Mouse (Mus musculus) erythroid progenitor cell, adult 5-6 weeks (primary cell): ENCODE data around the gene Tcl1. TPM values are rescaled to one million over a fixed set of nuclear protein-coding genes. Genes with fewer than 3 reads are reported as not detected.
"Not testable (repeated sequence)": the region's sequence is repeated elsewhere in the genome, so short reads cannot be mapped to it uniquely, and the experiment has no call there.

Experiments
- ATAC-seq: replicated peaks from 2 replicates; pipeline ENCODE4 v1.8.0; 2016; ENCODE audit warnings: moderate number of reproducible peaks, mild to moderate bottlenecking, moderate TSS enrichment, inconsistent platforms; ENCODE audit not compliant: poor library complexity, low FRiP score, severe bottlenecking
- total RNA-seq, 2 experiments: library from RNA; stranded (forward) in 1 of 2; stranded (reverse) in 1 of 2; fragments of 150-400 nt in 1 of 2; fragments of 186-747, 209-891 nt in 1 of 2; gene quantifications; 2 replicates each; pipeline versions ENCODE4 v1.2.3 to v1.2.4; 2015 to 2017; ENCODE audit warnings: low replicate concordance in 2 of 2

The Tcl1 gene
- total RNA-seq, 2 experiments from 2014 or later: not detected

- not testable (repeated sequence) for ATAC-seq
Observed at GRCm38 (mm10) chr12:105190743-105191142, 31.9 kb downstream of the Tcl1 start, which contains the start of gene Tcl1b3. TSS of gene Tcl1b3 (plus strand) at chr12:105191043.

- ATAC-seq: peak; percentile 67; the same call in 1 of the 2 replicates
Observed at GRCm38 (mm10) chr12:105188980-105189379, 33.6 kb downstream of the Tcl1 start.

- ATAC-seq: not testable (repeated sequence)
Observed at GRCm38 (mm10) chr12:105181040-105181644, 41.5 kb downstream of the Tcl1 start.

- ATAC-seq: not testable (repeated sequence)
Observed at GRCm38 (mm10) chr12:105176044-105176443, 46.5 kb downstream of the Tcl1 start, which contains the start of gene Tcl1b5. TSS of gene Tcl1b5 (plus strand) at chr12:105176344.

- peak; percentile 65 for ATAC-seq
Observed at GRCm38 (mm10) chr12:105174318-105174717, 48.3 kb downstream of the Tcl1 start.

- no peak for ATAC-seq
Observed at GRCm38 (mm10) chr12:105173366-105173765, 49.2 kb downstream of the Tcl1 start.

Other genes starting within 250 kb of the Tcl1 start
- gene Syne3, start 213.0 kb downstream of the Tcl1 start, total RNA-seq (2015; ENCODE audit: low replicate concordance): 19.7 and 20.9 TPM in 2 replicates
- gene Syne3, start 213.0 kb downstream of the Tcl1 start, total RNA-seq (2017; ENCODE audit: low replicate concordance): 29.5 and 46.1 TPM in 2 replicates
- 285 and 316 TPM in 2 replicates for gene Glrx5, start 190.1 kb downstream of the Tcl1 start, total RNA-seq (2015; ENCODE audit: low replicate concordance)
- gene Glrx5, start 190.1 kb downstream of the Tcl1 start, total RNA-seq (2017; ENCODE audit: low replicate concordance): 129 and 154 TPM in 2 replicates
- not detected in 2 replicates for gene Tcl1b2, start 76.8 kb downstream of the Tcl1 start, total RNA-seq (2015; ENCODE audit: low replicate concordance)
- 0.51 and 4.5 TPM in 2 replicates for gene Tcl1b2, start 76.8 kb downstream of the Tcl1 start, total RNA-seq (2017; ENCODE audit: low replicate concordance)
- gene Tcl1b1, start 63.1 kb downstream of the Tcl1 start, total RNA-seq (2015; ENCODE audit: low replicate concordance): not detected in 2 replicates
- gene Tcl1b1, start 63.1 kb downstream of the Tcl1 start, total RNA-seq (2017; ENCODE audit: low replicate concordance): not detected in 2 replicates
- gene Tcl1b5, start 46.4 kb downstream of the Tcl1 start, total RNA-seq (2015; ENCODE audit: low replicate concordance): not detected in 2 replicates
- not detected in 2 replicates for gene Tcl1b5, start 46.4 kb downstream of the Tcl1 start, total RNA-seq (2017; ENCODE audit: low replicate concordance)
- not detected in 2 replicates for gene Tcl1b3, start 31.8 kb downstream of the Tcl1 start, total RNA-seq (2015; ENCODE audit: low replicate concordance)
- not detected in 2 replicates for gene Tcl1b3, start 31.8 kb downstream of the Tcl1 start, total RNA-seq (2017; ENCODE audit: low replicate concordance)
- gene Tcl1b4, start 20.8 kb downstream of the Tcl1 start, total RNA-seq (2015; ENCODE audit: low replicate concordance): not detected in 2 replicates
- gene Tcl1b4, start 20.8 kb downstream of the Tcl1 start, total RNA-seq (2017; ENCODE audit: low replicate concordance): not detected in 2 replicates
- gene Tunar, start 111.1 kb upstream of the Tcl1 start, total RNA-seq (2015; ENCODE audit: low replicate concordance): not detected in 2 replicates
- gene Tunar, start 111.1 kb upstream of the Tcl1 start, total RNA-seq (2017; ENCODE audit: low replicate concordance): not detected in 2 replicates
- not detected in 2 replicates for gene D430019H16Rik, start 231.1 kb upstream of the Tcl1 start, total RNA-seq (2015; ENCODE audit: low replicate concordance)
- not detected in 2 replicates for gene D430019H16Rik, start 231.1 kb upstream of the Tcl1 start, total RNA-seq (2017; ENCODE audit: low replicate concordance)